Mouse (Mus musculus): ENCODE data around the gene Ap1m2.

GRCm38 (mm10) chr9:21274336-21274735, 37.8 kb downstream of the Ap1m2 start:
- TF ChIP-seq CTCF (IDR thresholded peaks at IDR 0.05; ENCODE audit: low read depth) (no peak), EP300 (IDR thresholded peaks at IDR 0.05; ENCODE audit: low read depth) (no peak)

Data from liver, embryonic 14.5 days (tissue).